Mouse (Mus musculus) ES-Bruce4 (cell line): ENCODE results near the gene Capn15.

ENCODE experiments used
- CTCF ChIP-seq: IDR thresholded peaks from one replicate; pipeline ENCODE4 v1.8.1; 2011; ENCODE audit warnings: low read depth, low read length
- EP300 ChIP-seq: IDR thresholded peaks from 2 replicates; pipeline ENCODE4 v1.6.1; 2011; ENCODE audit warnings: low read depth, low read length; ENCODE audit not compliant: insufficient read depth
- POLR2A ChIP-seq: IDR thresholded peaks from one replicate; pipeline ENCODE4 v1.8.1; 2011; ENCODE audit warnings: low read length; ENCODE audit not compliant: insufficient read depth

DNA sequence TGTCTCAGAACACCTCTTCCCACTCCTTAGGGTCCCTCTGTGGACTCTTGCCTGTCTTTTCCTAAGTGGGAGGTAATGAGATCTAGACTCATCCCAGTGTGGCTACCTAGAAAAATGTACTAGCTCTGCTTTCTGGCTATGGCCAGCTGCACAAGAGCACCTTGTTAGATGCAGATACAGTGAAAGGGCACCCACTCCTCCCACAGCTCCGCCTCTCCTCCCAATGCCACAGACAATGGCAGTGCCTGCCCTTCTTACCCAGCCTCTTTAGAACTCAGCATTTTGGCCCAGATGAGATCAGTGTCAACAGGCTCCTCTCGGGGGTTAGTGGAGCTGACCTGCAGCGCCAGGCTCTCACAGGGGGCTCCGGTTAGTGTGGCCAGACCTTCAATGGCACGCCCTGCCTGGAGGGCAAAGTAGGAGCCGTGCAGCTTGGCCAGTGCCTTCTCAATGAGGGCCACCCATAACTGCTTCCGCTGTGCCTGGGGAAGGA lies 23.1 kb downstream of the Capn15 start:
- TF ChIP-seq CTCF (no peak), POLR2A (no peak), EP300 (no peak)
